Mouse (Mus musculus) ES-E14 (cell line): ENCODE measurements around the gene Iffo2.

Source experiments
- CHD2 ChIP-seq: IDR thresholded peaks from 2 replicates; pipeline ENCODE4 v1.6.1; 2014; ENCODE audit warnings: mild to moderate bottlenecking, low read depth, low read length, inconsistent platforms
- HCFC1 ChIP-seq: IDR thresholded peaks from 2 replicates; pipeline ENCODE4 v1.6.1; 2012; ENCODE audit warnings: low read length, inconsistent platforms, borderline replicate concordance; ENCODE audit not compliant: insufficient read depth
- MAFK ChIP-seq: IDR thresholded peaks from 2 replicates; pipeline ENCODE4 v1.6.1; 2014; ENCODE audit warnings: mild to moderate bottlenecking, low read depth, low read length, inconsistent platforms; ENCODE audit not compliant: insufficient read depth
- ZC3H11A ChIP-seq: IDR thresholded peaks from 2 replicates; pipeline ENCODE4 v1.6.1; 2012; ENCODE audit warnings: low read depth, mild to moderate bottlenecking, inconsistent platforms, low read length, borderline replicate concordance
- ZNF384 ChIP-seq: IDR thresholded peaks from 2 replicates; pipeline ENCODE4 v1.6.1; 2012; ENCODE audit warnings: low read depth, low read length, inconsistent platforms

DNA sequence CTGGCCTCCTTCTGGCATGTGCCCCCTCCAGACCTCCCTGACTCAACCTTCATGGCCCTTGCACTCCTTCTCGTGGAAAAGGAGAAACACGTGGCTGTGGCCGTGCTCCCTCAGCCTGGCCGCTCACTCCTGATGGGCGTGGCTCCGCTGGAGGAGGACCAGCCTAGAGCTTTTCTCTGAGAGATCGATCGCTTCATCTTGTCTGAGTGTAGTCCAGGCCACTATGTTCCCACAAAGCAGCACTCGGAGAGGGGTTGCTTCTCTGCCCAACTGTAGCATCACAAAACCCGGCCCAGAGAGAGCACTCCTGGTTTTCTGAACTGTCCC lies 101.9 kb downstream of the Iffo2 start:
- no peak for TF ChIP-seq ZNF384
- TF ChIP-seq MAFK: no peak
- no peak for TF ChIP-seq HCFC1
- TF ChIP-seq ZC3H11A: no peak
- TF ChIP-seq CHD2: no peak
